Mouse (Mus musculus): ENCODE results near the gene Idh2. TPM values are rescaled to one million over a fixed set of nuclear protein-coding genes. Genes with fewer than 3 reads are reported as not detected.
"Not testable (repeated sequence)": the region's sequence is repeated elsewhere in the genome, so short reads cannot be mapped to it uniquely, and the experiment has no call there.

Idh2 gene
- polyA plus RNA-seq, 1 experiment from 2014 or later, result 371 TPM

GRCm38 (mm10) chr7:80051835-80052234, 63.4 kb downstream of the Idh2 start:
- H3K27me3 ChIP-seq (ENCODE audit: control insufficient read depth, insufficient read depth, low read length), result no peaks in the 10 kb centered on the region
- 79% methylated on average over 6 of the region's 6 CpGs for WGBS
- no peaks in the 10 kb centered on the region for H3K36me3 ChIP-seq (ENCODE audit: control insufficient read depth, insufficient read depth, low read length)
- no peaks in the 10 kb centered on the region for H3K9me3 ChIP-seq (ENCODE audit: control insufficient read depth, low read length)
- DNase-seq (ENCODE audit: low spot score), result no peak
- H3K9ac ChIP-seq (ENCODE audit: low read length), result no peak overlapping the region
- H3K4me1 ChIP-seq (ENCODE audit: control insufficient read depth, insufficient read depth, low read length), result peaks cover 4% of the 10 kb centered on the region
- no peak overlapping the region for H3K27ac ChIP-seq (ENCODE audit: low read depth, low read length)
- H3K4me2 ChIP-seq (ENCODE audit: low read depth), result no peak overlapping the region
- no peak for ATAC-seq (ENCODE audit: insufficient read depth, low FRiP score, low TSS enrichment)
- no peak overlapping the region for H3K4me3 ChIP-seq (ENCODE audit: low read depth, low read length)

- not testable (repeated sequence) for ATAC-seq (ENCODE audit: insufficient read depth, low FRiP score, low TSS enrichment); DNase-seq (ENCODE audit: low spot score)
- WGBS, result 94% methylated on average over 1 of the region's 1 CpGs
Observed at GRCm38 (mm10) chr7:80050382-80050781, 64.8 kb downstream of the Idh2 start.

GRCm38 (mm10) chr7:80049746-80050145, 65.4 kb downstream of the Idh2 start:
- ATAC-seq (ENCODE audit: insufficient read depth, low FRiP score, low TSS enrichment), result no peak
- DNase-seq (ENCODE audit: low spot score), result no peak
- H3K9me3 ChIP-seq (ENCODE audit: control insufficient read depth, low read length), result no peaks in the 10 kb centered on the region
- H3K36me3 ChIP-seq (ENCODE audit: control insufficient read depth, insufficient read depth, low read length), result no peaks in the 10 kb centered on the region
- H3K4me3 ChIP-seq (ENCODE audit: low read depth, low read length), result no peak overlapping the region
- no peak overlapping the region for H3K27ac ChIP-seq (ENCODE audit: low read depth, low read length)
- H3K9ac ChIP-seq (ENCODE audit: low read length), result no peak overlapping the region
- no peaks in the 10 kb centered on the region for H3K27me3 ChIP-seq (ENCODE audit: control insufficient read depth, insufficient read depth, low read length)
- no peaks in the 10 kb centered on the region; the same call in 1 of the 2 replicates for H3K4me1 ChIP-seq (ENCODE audit: control insufficient read depth, insufficient read depth, low read length)
- no peak overlapping the region for H3K4me2 ChIP-seq (ENCODE audit: low read depth)
- WGBS, result 66% methylated on average over 2 of the region's 2 CpGs

More at GRCm38 (mm10) chr7:80050382-80050781, 64.8 kb downstream of the Idh2 start:
- H3K27me3 ChIP-seq (ENCODE audit: control insufficient read depth, insufficient read depth, low read length); H3K4me2 ChIP-seq (ENCODE audit: low read depth); H3K9ac ChIP-seq (ENCODE audit: low read length); H3K36me3 ChIP-seq (ENCODE audit: control insufficient read depth, insufficient read depth, low read length); H3K27ac ChIP-seq (ENCODE audit: low read depth, low read length); H3K9me3 ChIP-seq (ENCODE audit: control insufficient read depth, low read length); H3K4me3 ChIP-seq (ENCODE audit: low read depth, low read length); H3K4me1 ChIP-seq (ENCODE audit: control insufficient read depth, insufficient read depth, low read length): not testable (repeated sequence)

- no peaks in the 10 kb centered on the region for H3K27me3 ChIP-seq (ENCODE audit: control insufficient read depth, insufficient read depth, low read length)
- ATAC-seq (ENCODE audit: insufficient read depth, low FRiP score, low TSS enrichment), result no peak
- DNase-seq (ENCODE audit: low spot score), result no peak
- no peak overlapping the region for H3K9ac ChIP-seq (ENCODE audit: low read length)
- 70% methylated on average over 4 of the region's 4 CpGs for WGBS
- H3K27ac ChIP-seq (ENCODE audit: low read depth, low read length), result no peak overlapping the region
- H3K36me3 ChIP-seq (ENCODE audit: control insufficient read depth, insufficient read depth, low read length), result no peaks in the 10 kb centered on the region
- H3K9me3 ChIP-seq (ENCODE audit: control insufficient read depth, low read length), result no peaks in the 10 kb centered on the region
- no peak overlapping the region for H3K4me2 ChIP-seq (ENCODE audit: low read depth)
- H3K4me3 ChIP-seq (ENCODE audit: low read depth, low read length), result no peak overlapping the region
- H3K4me1 ChIP-seq (ENCODE audit: control insufficient read depth, insufficient read depth, low read length), result no peaks in the 10 kb centered on the region; the same call in 1 of the 2 replicates
Observed at GRCm38 (mm10) chr7:80047041-80047440, 68.2 kb downstream of the Idh2 start.

Other genes with a start within 250 kb of the Idh2 start
- gene Ap3s2, start 194.7 kb downstream of the Idh2 start, polyA plus RNA-seq (2014; fragmentation: Nextera tagmentation; extraction: Ambion mirVana), result 53.2 and 54.0 TPM in 2 replicates
- 20.8 and 22.6 TPM in 2 replicates for gene Arpin, start 180.0 kb downstream of the Idh2 start, polyA plus RNA-seq (2014; fragmentation: Nextera tagmentation; extraction: Ambion mirVana)
- 21.9 and 24.8 TPM in 2 replicates for gene Zfp710, start 90.6 kb downstream of the Idh2 start, polyA plus RNA-seq (2014; fragmentation: Nextera tagmentation; extraction: Ambion mirVana)
- 10.5 and 12.1 TPM in 2 replicates for gene Sema4b, start 71.4 kb upstream of the Idh2 start, polyA plus RNA-seq (2014; fragmentation: Nextera tagmentation; extraction: Ambion mirVana)
- gene Cib1, start 117.4 kb upstream of the Idh2 start, polyA plus RNA-seq (2014; fragmentation: Nextera tagmentation; extraction: Ambion mirVana), result 53.2 and 65.5 TPM in 2 replicates
- 4.5 and 4.9 TPM in 2 replicates for gene Gdpgp1, start 117.5 kb upstream of the Idh2 start, polyA plus RNA-seq (2014; fragmentation: Nextera tagmentation; extraction: Ambion mirVana)
- 1.3 and 2.1 TPM in 2 replicates for gene Ttll13, start 131.0 kb upstream of the Idh2 start, polyA plus RNA-seq (2014; fragmentation: Nextera tagmentation; extraction: Ambion mirVana)
- 42.9 and 43.3 TPM in 2 replicates for gene Ngrn, start 145.8 kb upstream of the Idh2 start, polyA plus RNA-seq (2014; fragmentation: Nextera tagmentation; extraction: Ambion mirVana)
- 15.1 and 15.8 TPM in 2 replicates for gene Vps33b, start 154.3 kb upstream of the Idh2 start, polyA plus RNA-seq (2014; fragmentation: Nextera tagmentation; extraction: Ambion mirVana)
- gene Prc1, start 179.1 kb upstream of the Idh2 start, polyA plus RNA-seq (2014; fragmentation: Nextera tagmentation; extraction: Ambion mirVana), result 179 and 183 TPM in 2 replicates
- 12.0 and 12.8 TPM in 2 replicates for gene Rccd1, start 209.1 kb upstream of the Idh2 start, polyA plus RNA-seq (2014; fragmentation: Nextera tagmentation; extraction: Ambion mirVana)
- 36.2 and 36.8 TPM in 2 replicates for gene Unc45a, start 225.6 kb upstream of the Idh2 start, polyA plus RNA-seq (2014; fragmentation: Nextera tagmentation; extraction: Ambion mirVana)
- 22.1 and 26.3 TPM in 2 replicates for gene Hddc3, start 227.7 kb upstream of the Idh2 start, polyA plus RNA-seq (2014; fragmentation: Nextera tagmentation; extraction: Ambion mirVana)

Data from neural tube, embryonic 11.5 days (tissue).